Mouse (Mus musculus) E14TG2a.4 (cell line): Measurements from ENCODE around the gene Pigyl.

Experiments
- CTCF ChIP-seq: conservative IDR thresholded peaks from 2 replicates; pipeline ENCODE4 v1.5.1; 2014; ENCODE audit warnings: low read length
- NANOG ChIP-seq: IDR thresholded peaks from 2 replicates; pipeline ENCODE4 v1.6.1; 2014; ENCODE audit warnings: borderline replicate concordance, low read length, mixed read lengths
- POU5F1 ChIP-seq: IDR thresholded peaks from 2 replicates; pipeline ENCODE4 v1.6.1; 2014; ENCODE audit warnings: low read length, borderline replicate concordance

- no peak for TF ChIP-seq CTCF
- no peak for TF ChIP-seq NANOG
- TF ChIP-seq POU5F1 = no peak
Observed at GRCm38 (mm10) chr9:22162305-22162704, 5.7 kb downstream of the Pigyl start.
